Mouse (Mus musculus): ENCODE measurements around the gene Inha.
A peak's percentile ranks its signal among the peaks of the same experiment; 100 is the strongest.

Gene Inha

GRCm38 (mm10) chr1:75487405-75488161 is 19.3 kb upstream of the Inha start:
- peak; percentile 81 for ATAC-seq (ENCODE audit: insufficient number of reproducible peaks, low FRiP score, low TSS enrichment)

GRCm38 (mm10) chr1:75490785-75491551 is 15.9 kb upstream of the Inha start:
- no peak for ATAC-seq (ENCODE audit: insufficient number of reproducible peaks, low FRiP score, low TSS enrichment)

- ATAC-seq (ENCODE audit: insufficient number of reproducible peaks, low FRiP score, low TSS enrichment): no peak
These were observed 14.2 kb upstream of the Inha start for GRCm38 (mm10) chr1:75492579-75493170.

- no peak for ATAC-seq (ENCODE audit: insufficient number of reproducible peaks, low FRiP score, low TSS enrichment)
These were observed 11.9 kb upstream of the Inha start for GRCm38 (mm10) chr1:75494878-75495548.

- ATAC-seq (ENCODE audit: insufficient number of reproducible peaks, low FRiP score, low TSS enrichment): no peak
These were observed 8.0 kb upstream of the Inha start for GRCm38 (mm10) chr1:75498897-75499296.

GRCm38 (mm10) chr1:75499441-75499840 is 7.4 kb upstream of the Inha start:
- no peak for ATAC-seq (ENCODE audit: insufficient number of reproducible peaks, low FRiP score, low TSS enrichment)

GRCm38 (mm10) chr1:75501905-75502304 is 5.0 kb upstream of the Inha start:
- no peak for ATAC-seq (ENCODE audit: insufficient number of reproducible peaks, low FRiP score, low TSS enrichment)

DNA sequence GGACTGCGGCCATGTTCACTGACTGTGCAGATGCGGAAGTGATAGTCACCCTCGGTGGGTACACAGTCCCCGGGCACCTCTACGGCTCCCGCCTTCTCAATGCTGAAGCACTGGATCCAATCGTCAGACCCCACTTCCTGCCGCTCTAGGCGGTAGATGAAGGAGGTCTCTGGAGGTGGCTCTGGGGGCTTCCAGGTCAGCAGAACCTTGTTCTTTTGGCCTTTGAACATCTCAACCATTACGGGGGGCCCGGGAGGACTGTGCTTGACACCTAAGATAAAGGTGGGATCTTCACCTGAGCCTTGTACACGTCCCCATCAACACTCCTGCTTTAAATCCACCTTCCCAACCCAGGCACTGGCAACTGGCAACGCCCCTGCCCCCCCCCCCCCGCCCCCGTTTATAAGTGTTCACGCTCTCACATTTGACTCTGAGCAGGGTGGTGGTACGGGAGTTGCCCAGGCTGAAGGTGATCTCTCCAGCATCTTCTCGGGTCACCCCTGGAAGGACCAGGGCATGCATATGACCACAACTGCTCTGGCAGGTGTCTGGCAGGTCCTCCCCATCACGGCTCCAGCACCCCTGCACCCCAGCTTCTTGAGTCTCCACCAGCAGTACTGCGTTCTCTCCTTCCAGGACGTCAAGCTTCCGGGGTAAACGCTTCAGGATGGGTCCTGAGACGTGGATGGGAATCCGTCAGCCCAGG is 3.8 kb upstream of the Inha start:
- no peak for ATAC-seq (ENCODE audit: insufficient number of reproducible peaks, low FRiP score, low TSS enrichment)

- no peak for ATAC-seq (ENCODE audit: insufficient number of reproducible peaks, low FRiP score, low TSS enrichment)
These were observed 3.3 kb upstream of the Inha start for GRCm38 (mm10) chr1:75503651-75503980.

DNA sequence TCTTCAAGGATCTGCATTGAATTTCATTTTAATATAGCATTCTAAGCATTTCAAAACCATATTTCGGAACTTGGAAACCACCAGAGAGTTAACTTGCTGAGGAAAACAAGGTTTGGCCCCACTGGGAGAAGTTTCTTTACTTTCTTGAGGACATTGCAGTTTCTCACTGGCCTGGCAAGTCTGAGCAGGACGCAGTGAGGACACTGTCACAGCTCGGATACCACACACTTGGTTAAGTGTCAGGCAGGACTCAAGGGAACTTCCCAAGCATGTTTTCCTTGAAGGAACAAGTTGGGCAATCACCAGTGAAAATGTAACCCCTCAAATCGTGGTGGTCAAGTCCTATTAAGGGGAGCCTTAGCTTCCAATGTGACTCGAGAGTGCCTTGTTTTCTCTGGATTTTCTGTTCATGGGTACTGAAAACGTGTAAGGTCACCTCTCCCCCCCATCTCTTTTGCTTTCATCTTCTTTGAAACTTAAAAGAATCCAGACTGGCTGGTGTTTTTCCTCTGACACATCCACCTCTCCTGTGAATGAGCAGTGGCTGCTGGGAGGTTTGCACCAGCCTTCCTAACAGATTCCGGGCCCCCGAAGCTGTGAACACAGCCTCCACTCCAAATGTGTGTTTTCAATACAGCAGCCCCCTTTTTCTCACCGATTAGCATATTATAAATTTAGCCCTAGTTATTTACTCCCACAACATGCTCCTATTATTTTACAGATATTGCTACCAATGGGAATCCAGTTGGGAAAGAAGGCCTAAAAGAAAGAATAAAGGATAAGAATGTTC is 2.4 kb upstream of the Inha start:
- ATAC-seq (ENCODE audit: insufficient number of reproducible peaks, low FRiP score, low TSS enrichment): no peak

GRCm38 (mm10) chr1:75505159-75505955 is 1.5 kb upstream of the Inha start:
- ATAC-seq (ENCODE audit: insufficient number of reproducible peaks, low FRiP score, low TSS enrichment): peak; percentile 79

- peak; percentile 28; the same call in 1 of the 2 replicates for ATAC-seq (ENCODE audit: insufficient number of reproducible peaks, low FRiP score, low TSS enrichment)
These were observed 683 bp upstream of the Inha start, which contains the start of gene Obsl1 for GRCm38 (mm10) chr1:75505956-75506831. Obsl1 (minus strand) TSS chr1:75506452.

GRCm38 (mm10) chr1:75509586-75509985 is 2.7 kb downstream of the Inha start:
- ATAC-seq (ENCODE audit: insufficient number of reproducible peaks, low FRiP score, low TSS enrichment): no peak

- ATAC-seq (ENCODE audit: insufficient number of reproducible peaks, low FRiP score, low TSS enrichment): no peak
These were observed 3.3 kb downstream of the Inha start for GRCm38 (mm10) chr1:75510154-75510553.

- no peak for ATAC-seq (ENCODE audit: insufficient number of reproducible peaks, low FRiP score, low TSS enrichment)
These were observed 4.7 kb downstream of the Inha start for GRCm38 (mm10) chr1:75511437-75512210.

DNA sequence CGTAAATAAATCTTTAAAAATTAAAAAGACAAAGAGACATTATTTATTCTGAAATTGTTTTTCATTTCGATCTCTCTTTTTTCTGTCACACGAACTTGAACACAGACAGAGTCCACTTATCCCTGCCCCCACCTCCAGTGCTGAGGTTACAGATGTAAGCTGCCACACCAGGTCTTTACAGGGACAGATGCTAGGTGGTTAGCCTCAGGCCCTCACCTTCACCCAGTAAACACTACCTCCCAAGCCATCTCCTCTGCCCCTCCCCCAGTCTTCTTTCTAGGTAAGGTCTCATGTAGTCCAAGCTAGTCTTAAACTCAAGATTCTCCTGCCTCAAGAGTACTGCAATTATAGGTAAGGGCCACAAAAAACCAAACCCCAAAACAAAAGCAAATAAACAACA is 5.7 kb downstream of the Inha start:
- ATAC-seq (ENCODE audit: insufficient number of reproducible peaks, low FRiP score, low TSS enrichment): no peak
